ENCODE assay signal across 11 mouse cellular contexts in the genomic region with DNA sequence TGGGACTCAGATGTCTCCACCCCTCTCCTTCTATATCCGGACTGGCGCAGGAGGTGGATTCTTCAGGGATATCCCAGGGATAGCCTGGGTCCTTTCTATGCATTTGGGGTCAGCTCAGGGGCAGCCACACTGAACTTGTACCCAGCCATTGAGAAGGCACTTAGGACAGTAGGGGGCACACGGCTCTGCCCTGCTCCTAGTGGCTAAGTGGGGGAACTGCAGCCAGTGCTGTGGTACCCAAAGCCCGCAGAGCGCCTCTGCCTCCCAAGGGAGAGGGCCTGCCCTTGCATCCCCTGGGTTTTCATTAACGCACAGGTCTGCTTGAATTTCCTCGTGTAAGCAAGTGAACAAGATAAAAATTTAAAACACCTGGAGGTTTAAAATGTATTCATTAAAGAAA.
DNase-seq lines count a peak whose midpoint lies in the region; ATAC-seq and TF ChIP-seq lines count a peak whose summit lies in the region.
"Had no signal": no experiment of that assay in that cellular context is flagged by ENCODE, and none has a peak within 500 bp of the region (broad histone marks: within the 10 kb centered on the region; RNA-seq: fewer than 3 reads in every experiment).

No protein-coding gene starts in this region.

- WGBS in kidney, adult 2 months, result 73% methylated on average over 7 of the region's 7 CpGs

- 0 out of 2 replicates have a peak, but pooled peaks have one; percentile 43 for ATAC-seq in megakaryocyte, adult 5-6 weeks (ENCODE audit: poor library complexity, severe bottlenecking)

- TF ChIP-seq CTCF in kidney, adult 2 months (conservative IDR thresholded peaks at IDR 0.05; ENCODE audit: insufficient read depth, insufficient read length, low read depth, low read length), result peak; percentile 58
- TF ChIP-seq CTCF in bone marrow macrophage, adult 2 months (IDR thresholded peaks at IDR 0.05; ENCODE audit: low read depth, low read length), result peak; percentile 52

- H3K4me1 ChIP-seq in kidney, adult 2 months (ENCODE audit: control insufficient read depth, insufficient read depth, low read length), result no peaks in the 10 kb centered on the region
- no peaks in the 10 kb centered on the region for H3K4me1 ChIP-seq in bone marrow macrophage, adult 2 months (ENCODE audit: control insufficient read depth, insufficient read depth, low read length)
- H3K4me1 ChIP-seq: hindbrain, embryonic 15.5 days; limb, embryonic 15.5 days had no signal

- no peak for TF ChIP-seq POLR2A in kidney, adult 2 months (IDR thresholded peaks at IDR 0.05; ENCODE audit: low read depth, low read length)
- TF ChIP-seq POLR2A in bone marrow macrophage, adult 2 months (IDR thresholded peaks at IDR 0.05; ENCODE audit: borderline replicate concordance, low read depth, low read length), result no peak

- H3K4me3 ChIP-seq in kidney, adult 2 months (ENCODE audit: insufficient read depth, low read depth, low read length), result no peak overlapping the region
- no peak overlapping the region for H3K4me3 ChIP-seq in bone marrow macrophage, adult 2 months (ENCODE audit: insufficient read depth, low read length)
- H3K4me3 ChIP-seq: hindbrain, embryonic 15.5 days; limb, embryonic 15.5 days; neural tube, embryonic 13.5 days had no signal

- no peak for DNase-seq in kidney, adult 2 months
- no peak for DNase-seq in kidney, adult 8-10 months
- DNase-seq in CD4-positive helper T cell, adult 2 months (ENCODE audit: low read depth, low spot score), result peak; percentile 8
- no peak for DNase-seq in right cerebral cortex, adult 2 months (ENCODE audit: low spot score in 2 of 2)
- no peak for DNase-seq in MN1 (ENCODE audit: low spot score)
- no peak for DNase-seq in cerebellum, adult 11 months

- H3K36me3 ChIP-seq in kidney, adult 2 months (ENCODE audit: control insufficient read depth, insufficient read depth, low read length), result no peaks in the 10 kb centered on the region
- H3K36me3 ChIP-seq: hindbrain, embryonic 15.5 days; limb, embryonic 15.5 days; neural tube, embryonic 13.5 days had no signal

- no peaks in the 10 kb centered on the region for H3K27me3 ChIP-seq in kidney, adult 2 months (replicated peaks; ENCODE audit: control insufficient read depth, insufficient read depth, low read length)
- H3K27me3 ChIP-seq: hindbrain, embryonic 15.5 days; limb, embryonic 15.5 days; neural tube, embryonic 13.5 days had no signal

- H3K27ac ChIP-seq in kidney, adult 2 months (ENCODE audit: insufficient read depth, low read depth, low read length), result no peak overlapping the region
- no peak overlapping the region for H3K27ac ChIP-seq in bone marrow macrophage, adult 2 months (ENCODE audit: insufficient read depth, low read depth, low read length)
- H3K27ac ChIP-seq: hindbrain, embryonic 15.5 days; limb, embryonic 15.5 days; neural tube, embryonic 13.5 days had no signal
